8 mouse cellular contexts compared by ENCODE assay signal in the genomic region with DNA sequence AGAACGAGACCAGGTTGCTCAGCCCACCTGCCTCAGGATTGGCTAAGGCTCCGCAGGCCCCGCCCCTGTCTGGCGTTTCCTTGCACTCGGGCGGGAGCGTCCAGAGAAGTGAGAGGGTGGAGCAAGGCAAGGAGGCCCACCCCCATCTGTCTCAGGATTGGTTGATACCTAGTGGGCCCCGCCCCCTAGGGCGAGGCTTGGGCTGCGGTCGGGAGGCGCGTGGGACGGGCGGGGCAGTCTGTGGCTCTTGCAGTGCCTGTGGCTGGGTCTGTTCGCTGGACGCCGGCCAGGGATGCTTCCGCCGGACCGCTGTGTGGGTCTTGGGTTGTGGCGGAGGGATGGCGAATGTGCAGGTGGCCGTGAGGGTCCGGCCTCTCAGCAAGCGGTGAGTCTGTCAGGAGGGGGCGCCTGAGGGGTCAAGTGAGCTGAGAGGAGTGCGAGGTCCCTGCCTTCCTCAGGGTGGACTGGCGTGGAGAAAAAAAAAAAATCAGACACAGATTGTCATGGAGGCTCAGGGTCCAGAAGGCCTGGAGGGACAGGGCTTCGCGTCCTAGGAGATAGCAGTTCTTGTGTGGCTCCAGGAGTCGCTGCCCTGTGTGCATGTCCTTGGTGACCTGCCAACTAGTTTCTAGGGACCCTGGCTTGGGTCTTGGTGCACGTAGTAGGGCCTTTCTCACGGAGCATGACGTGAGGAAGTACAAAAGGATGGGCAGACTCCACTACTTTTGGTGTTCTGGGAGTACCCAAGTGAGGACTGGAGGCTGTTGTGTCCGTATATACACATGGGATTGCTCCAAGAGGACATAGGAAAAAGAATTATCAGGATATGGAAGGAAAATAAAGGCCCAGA. TPM values are rescaled to one million over a fixed set of nuclear protein-coding genes. Genes with fewer than 3 reads are reported as not detected.
DNase-seq lines count a peak whose midpoint lies in the region; ATAC-seq lines count a peak whose summit lies in the region.

Gene Stard9 (plus strand): TSS at position 236 of the 850 bp plus-strand sequence.

- peak; percentile 96 for ATAC-seq in megakaryocyte progenitor cell, adult 5-6 weeks (replicated peaks; ENCODE audit: poor library complexity)

- peak; percentile 99 for DNase-seq in adipocyte (ENCODE audit: low spot score)
- DNase-seq in embryo, embryonic 10 days (ENCODE audit: low spot score): peak; percentile 99
- peak; percentile 98 for DNase-seq in gastrocnemius, postnatal 10 days
- DNase-seq in induced T-regulatory cell, adult 2 months (ENCODE audit: low read depth): peak; percentile 99
- peak; percentile 97 to 99 for DNase-seq in left cerebral cortex, adult 9 months (ENCODE audit: low spot score in 2 of 2)
- DNase-seq in right cerebral cortex, postnatal 14 days: peak; percentile 96
- DNase-seq in urinary bladder, postnatal 36 days (ENCODE audit: low spot score in 2 of 2): peak; percentile 96 to 98

RNA-seq across cellular contexts. Expression of gene Stard9, which starts in this region (rescaled TPM):
- 10 to 100 TPM; 12.5 to 21.5 TPM for total RNA-seq in gastrocnemius, postnatal 10 days (2021)
- total RNA-seq in megakaryocyte progenitor cell, adult 5-6 weeks (2015): 1.2 and 2.5 TPM in 2 replicates
- total RNA-seq in megakaryocyte progenitor cell, adult 5-6 weeks (2017): 1.3 TPM in 2 replicates

Comparison
In these comparisons a context has a peak if more than half of its experiments do, and no peak if none do; other contexts are left out.
1. Peak in every context shown above with its lines: DNase-seq and ATAC-seq.